In genomic region chr2:128136769-128137433, GRCm38 (mm10) we compare ENCODE assay signal across 17 mouse cellular contexts. TPM values are rescaled to one million over a fixed set of nuclear protein-coding genes. Genes with fewer than 3 reads are reported as not detected.
DNase-seq lines count a peak whose midpoint lies in the region; ATAC-seq and TF ChIP-seq lines count a peak whose summit lies in the region.
"Had no signal": no experiment of that assay in that cellular context is flagged by ENCODE, and none has a peak within 500 bp of the region (broad histone marks: within the 10 kb centered on the region; RNA-seq: fewer than 3 reads in every experiment).

No protein-coding gene starts in this region.

- H3K4me3 ChIP-seq in heart, adult 2 months: no peak overlapping the region
- no peak overlapping the region for H3K4me3 ChIP-seq in heart, embryonic 12.5 days
- no peak overlapping the region for H3K4me3 ChIP-seq in liver, embryonic 13.5 days (replicated peaks)
- H3K4me3 ChIP-seq in liver, embryonic 12.5 days: no peak overlapping the region
- H3K4me3 ChIP-seq: erythroblast, embryonic 14.5 days; forebrain, embryonic 15.5 days; hindbrain, embryonic 12.5 days had no signal

- 0 out of 2 replicates have a peak overlapping the region, but pooled peaks have one; percentile 17 for H3K9ac ChIP-seq in heart, adult 2 months (ENCODE audit: low read depth, low read length)
- no peak overlapping the region for H3K9ac ChIP-seq in heart, embryonic 12.5 days
- no peak overlapping the region for H3K9ac ChIP-seq in liver, embryonic 13.5 days
- no peak overlapping the region for H3K9ac ChIP-seq in liver, embryonic 12.5 days
- H3K9ac ChIP-seq: forebrain, embryonic 15.5 days; hindbrain, embryonic 12.5 days had no signal

- TF ChIP-seq POLR2A in heart, adult 2 months (IDR thresholded peaks at IDR 0.05; ENCODE audit: insufficient read depth, low read depth, low read length): no peak

- ATAC-seq in heart, embryonic 12.5 days (ENCODE audit: insufficient number of reproducible peaks, low FRiP score): no peak
- peak; percentile 61; the same call in 1 of the 2 replicates for ATAC-seq in liver, embryonic 13.5 days (ENCODE audit: low read depth)
- ATAC-seq in liver, embryonic 12.5 days: no peak
- ATAC-seq: forebrain, embryonic 15.5 days had no signal

- TF ChIP-seq CTCF in heart, adult 2 months (IDR thresholded peaks at IDR 0.05): peak; percentile 6; the same call in 1 of the 2 replicates

- H3K36me3 ChIP-seq in heart, adult 2 months (ENCODE audit: control insufficient read depth, insufficient read depth, low read length): peaks cover 2% of the 10 kb centered on the region; the same call in 1 of the 2 replicates
- H3K36me3 ChIP-seq in heart, embryonic 12.5 days: peaks cover 27% of the 10 kb centered on the region
- peaks cover 28% of the 10 kb centered on the region for H3K36me3 ChIP-seq in liver, embryonic 13.5 days
- peaks cover 55% of the 10 kb centered on the region for H3K36me3 ChIP-seq in liver, embryonic 12.5 days
- H3K36me3 ChIP-seq: forebrain, embryonic 15.5 days had no signal

- no peaks in the 10 kb centered on the region for H3K27me3 ChIP-seq in heart, adult 2 months (ENCODE audit: control insufficient read depth, insufficient read depth, low read length)
- no peaks in the 10 kb centered on the region for H3K27me3 ChIP-seq in heart, embryonic 12.5 days (replicated peaks)
- no peaks in the 10 kb centered on the region for H3K27me3 ChIP-seq in liver, embryonic 13.5 days
- no peaks in the 10 kb centered on the region for H3K27me3 ChIP-seq in liver, embryonic 12.5 days (replicated peaks)
- H3K27me3 ChIP-seq: forebrain, embryonic 15.5 days; hindbrain, embryonic 12.5 days had no signal

- peaks cover 11% of the 10 kb centered on the region for H3K4me1 ChIP-seq in heart, adult 2 months (ENCODE audit: control insufficient read depth, insufficient read depth, low read length)
- peaks cover 41% of the 10 kb centered on the region for H3K4me1 ChIP-seq in heart, embryonic 12.5 days (replicated peaks)
- peaks cover 37% of the 10 kb centered on the region for H3K4me1 ChIP-seq in liver, embryonic 13.5 days (replicated peaks)
- peaks cover 36% of the 10 kb centered on the region for H3K4me1 ChIP-seq in liver, embryonic 12.5 days

- TF ChIP-seq EP300 in heart, adult 2 months (IDR thresholded peaks at IDR 0.05; ENCODE audit: insufficient read depth, low read depth, low read length): peak; percentile 20; the same call in 1 of the 2 replicates

- H3K4me2 ChIP-seq in heart, embryonic 12.5 days: no peak overlapping the region
- H3K4me2 ChIP-seq in liver, embryonic 13.5 days: no peak overlapping the region
- H3K4me2 ChIP-seq in liver, embryonic 12.5 days: no peak overlapping the region
- H3K4me2 ChIP-seq: forebrain, embryonic 15.5 days; hindbrain, embryonic 12.5 days had no signal

- intact Hi-C loops in heart, adult 2 months (cut with DNase I): no loop called here

- H3K9me3 ChIP-seq in heart, embryonic 12.5 days (replicated peaks): no peaks in the 10 kb centered on the region
- no peaks in the 10 kb centered on the region for H3K9me3 ChIP-seq in liver, embryonic 13.5 days (replicated peaks)
- no peaks in the 10 kb centered on the region for H3K9me3 ChIP-seq in liver, embryonic 12.5 days (replicated peaks)
- H3K9me3 ChIP-seq: embryonic facial prominence, embryonic 10.5 days; forebrain, embryonic 15.5 days; hindbrain, embryonic 12.5 days had no signal

- 0 out of 2 replicates have a peak, but pooled peaks cover 1% of the 10 kb centered on the region for H3K79me2 ChIP-seq in heart, adult 2 months (replicated peaks; ENCODE audit: control insufficient read depth, insufficient read depth, low read length)

- peak overlapping the region; percentile 64 for H3K27ac ChIP-seq in heart, adult 2 months
- H3K27ac ChIP-seq in heart, embryonic 12.5 days (ENCODE audit: poor library complexity, severe bottlenecking): no peak overlapping the region; the same call in 1 of the 2 replicates
- no peak overlapping the region for H3K27ac ChIP-seq in liver, embryonic 13.5 days
- no peak overlapping the region for H3K27ac ChIP-seq in liver, embryonic 12.5 days
- H3K27ac ChIP-seq: embryonic facial prominence, embryonic 10.5 days; forebrain, embryonic 15.5 days; hindbrain, embryonic 12.5 days had no signal

- peak in 1 of 2 experiments; percentile 44 for DNase-seq in heart, adult 2 months
- DNase-seq in liver, embryonic 13.5 days: no peak
- peak; percentile 50 to 58 for DNase-seq in adrenal gland, postnatal 36 days
- peak; percentile 51 for DNase-seq in lung, postnatal 36 days
- DNase-seq in urinary bladder, postnatal 14 days (ENCODE audit: low spot score): no peak
- DNase-seq: gastrocnemius, postnatal 10 days; kidney, adult 11 months; kidney, postnatal 14 days; layer of hippocampus, adult 9-11 months; right cerebral cortex, postnatal 4 days; thymus, adult 18-20 months had no signal

- 71% methylated on average over 16 of the region's 16 CpGs for WGBS in heart, adult 2 months
- 78% methylated on average over 16 of the region's 16 CpGs for WGBS in heart, embryonic 12.5 days
- 73% methylated on average over 16 of the region's 16 CpGs for WGBS in liver, embryonic 13.5 days (ENCODE audit: insufficient replicate concordance)
- WGBS in liver, embryonic 12.5 days (ENCODE audit: insufficient replicate concordance): 76% methylated on average over 16 of the region's 16 CpGs

RNA-seq across cellular contexts. Expression of gene Bcl2l11, which starts 11.1 kb away (rescaled TPM):
- total RNA-seq in heart, adult 2 months (2021): 10 to 100 TPM; 13.5 to 19.9 TPM
- polyA plus RNA-seq in heart, adult 2 months (2012; rRNA removed): 10.9 and 14.9 TPM in 2 replicates
- polyA plus RNA-seq in heart, embryonic 12.5 days (2016; fragmentation: Nextera tagmentation; extraction: Ambion mirVana): 21.6 and 23.3 TPM in 2 replicates
- polyA plus RNA-seq in liver, embryonic 13.5 days (2015; fragmentation: Nextera tagmentation; extraction: Ambion mirVana): 5.1 and 6.8 TPM in 2 replicates
- polyA plus RNA-seq in liver, embryonic 12.5 days (2016; fragmentation: Nextera tagmentation; extraction: Ambion mirVana): 9.4 and 9.7 TPM in 2 replicates
- total RNA-seq in adrenal gland, postnatal 36 days (2021): 10 to 100 TPM; 28.0 to 51.3 TPM

Comparison
In these comparisons a context has a peak if more than half of its experiments do, and no peak if none do; other contexts are left out.
1. DNase-seq: peak in adrenal gland, postnatal 36 days (2 of 2) and lung, postnatal 36 days (single experiment); none in liver, embryonic 13.5 days (single experiment) and urinary bladder, postnatal 14 days (single experiment).